ENCODE assay signal across 11 mouse cellular contexts in the genomic region with DNA sequence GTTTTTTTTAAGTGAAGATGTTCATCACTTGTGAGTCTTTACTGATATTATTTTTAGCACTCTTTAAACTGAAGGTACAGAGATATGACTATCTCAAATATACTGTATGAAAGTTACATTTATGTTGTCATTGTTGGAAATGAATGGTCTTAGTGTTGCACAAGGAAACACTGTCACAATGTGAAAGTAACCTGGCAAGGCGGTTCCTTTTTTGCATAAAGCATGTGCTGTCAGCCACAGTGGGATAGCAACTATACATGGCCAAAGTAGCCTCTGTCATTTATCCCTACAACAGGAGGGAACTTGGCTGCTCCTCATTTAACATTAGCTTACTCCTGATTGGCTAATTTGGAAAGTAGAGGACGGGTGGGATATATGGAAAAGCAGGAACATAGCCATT.
"Had no signal": no experiment of that assay in that cellular context is flagged by ENCODE, and none has a peak within 500 bp of the region (broad histone marks: within the 10 kb centered on the region; RNA-seq: fewer than 3 reads in every experiment).

No protein-coding gene starts in this region.

- ATAC-seq: lung, postnatal 0 days; midbrain, embryonic 13.5 days; midbrain, embryonic 15.5 days had no signal

- DNase-seq: lung, adult 2 months; lung, postnatal 14 days; lung, postnatal 36 days; right cerebral cortex, postnatal 14 days; spleen, adult 18-20 months; thymus, adult 18-20 months; thymus, postnatal 14 days; thymus, postnatal 36 days had no signal
